17 mouse cellular contexts compared by ENCODE assay signal in the genomic region with DNA sequence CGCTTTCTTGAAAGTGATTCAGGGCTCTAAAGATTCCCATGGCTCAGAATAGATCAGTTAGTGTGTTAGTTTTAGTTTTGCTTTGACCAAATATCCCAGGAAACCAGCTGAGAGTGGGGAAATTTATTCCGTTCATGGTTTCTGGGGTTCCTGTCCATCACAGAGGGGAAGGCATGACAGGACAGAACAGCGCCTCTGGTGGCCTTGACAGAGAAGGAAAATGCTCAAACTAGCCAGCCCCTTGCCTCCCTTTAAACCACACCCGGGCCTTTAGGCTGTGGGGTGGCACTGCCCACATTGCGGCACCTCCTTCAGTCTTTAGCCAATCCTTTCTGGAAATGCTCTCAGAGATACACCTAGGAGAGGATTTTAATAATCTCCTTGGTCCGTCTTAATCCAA.
A peak's percentile ranks its signal among the peaks of the same experiment; 100 is the strongest.
DNase-seq lines count a peak whose midpoint lies in the region; TF ChIP-seq lines count a peak whose summit lies in the region.
"Had no signal": no experiment of that assay in that cellular context is flagged by ENCODE, and none has a peak within 500 bp of the region (broad histone marks: within the 10 kb centered on the region; RNA-seq: fewer than 3 reads in every experiment).

No protein-coding gene starts in this region.

- no peak for DNase-seq in layer of hippocampus, adult 2 months (ENCODE audit: low spot score in 2 of 2)
- DNase-seq in layer of hippocampus, adult 9-10 months (ENCODE audit: low spot score): no peak
- DNase-seq in ZHBTc4 (ENCODE audit: low read depth, low spot score): peak; percentile 57
- DNase-seq in retina, postnatal 7 days (ENCODE audit: low read depth, low spot score): peak; percentile 42
- no peak for DNase-seq in left cerebral cortex, adult 2 months (ENCODE audit: extremely low spot score in 1 of 2, low spot score in 2 of 2)
- DNase-seq in cerebellum, postnatal 10 days: no peak
- DNase-seq: adrenal gland, adult 2 months; cerebellum, adult 9-11 months; kidney, adult 8-10 months; kidney, postnatal 4 days; layer of hippocampus, postnatal 36 days; lung, adult 18-20 months; thymus, postnatal 36 days had no signal

- no peak for TF ChIP-seq POLR2A in ES-Bruce4 (IDR thresholded peaks at IDR 0.05; ENCODE audit: insufficient read depth, low read length)

- H3K27ac ChIP-seq in layer of hippocampus, adult 2 months: no peak overlapping the region
- H3K27ac ChIP-seq in ES-Bruce4 (ENCODE audit: insufficient read depth, low read length): no peak overlapping the region
- no peak overlapping the region for H3K27ac ChIP-seq in left cerebral cortex, adult 2 months
- H3K27ac ChIP-seq: embryonic facial prominence, embryonic 13.5 days; forebrain, embryonic 15.5 days; heart, embryonic 10.5 days had no signal

- peaks cover 7% of the 10 kb centered on the region for H3K4me1 ChIP-seq in ES-Bruce4 (ENCODE audit: control insufficient read depth, insufficient read depth, low read length)

- TF ChIP-seq EP300 in ES-Bruce4 (IDR thresholded peaks at IDR 0.05; ENCODE audit: insufficient read depth, low read depth, low read length): no peak

- H3K9ac ChIP-seq in ES-Bruce4 (ENCODE audit: low read depth, poor library complexity, severe bottlenecking): no peak overlapping the region
- H3K9ac ChIP-seq: embryonic facial prominence, embryonic 13.5 days; forebrain, embryonic 15.5 days had no signal

- intact Hi-C loops in left cerebral cortex, adult 2 months (cut with DNase I): loop anchor here (5.0 kb wide), 1 partner anchor 37 kb away; no protein-coding TSS in a partner anchor

- TF ChIP-seq CTCF in layer of hippocampus, adult 2 months (conservative IDR thresholded peaks at IDR 0.05): peak; percentile 25; the same call in 1 of the 2 replicates
- peak; percentile 47 for TF ChIP-seq CTCF in ES-Bruce4 (IDR thresholded peaks at IDR 0.05; ENCODE audit: low read depth, low read length)
- no peak; the same call in 1 of the 2 replicates for TF ChIP-seq CTCF in left cerebral cortex, adult 2 months (IDR thresholded peaks at IDR 0.05)

- H3K9me3 ChIP-seq in ES-Bruce4 (replicated peaks; ENCODE audit: control insufficient read depth, insufficient read depth, low read length, poor library complexity, severe bottlenecking): no peaks in the 10 kb centered on the region
- H3K9me3 ChIP-seq: embryonic facial prominence, embryonic 13.5 days; forebrain, embryonic 15.5 days; heart, embryonic 10.5 days had no signal

- H3K4me3 ChIP-seq in layer of hippocampus, adult 2 months: no peak overlapping the region
- H3K4me3 ChIP-seq in ES-Bruce4 (ENCODE audit: low read depth, low read length): no peak overlapping the region
- no peak overlapping the region for H3K4me3 ChIP-seq in left cerebral cortex, adult 2 months
- H3K4me3 ChIP-seq: embryonic facial prominence, embryonic 13.5 days; forebrain, embryonic 15.5 days; heart, embryonic 10.5 days had no signal

- no peaks in the 10 kb centered on the region for H3K27me3 ChIP-seq in ES-Bruce4 (ENCODE audit: control insufficient read depth, insufficient read depth, low read length, poor library complexity, severe bottlenecking)

- H3K36me3 ChIP-seq in ES-Bruce4 (ENCODE audit: control insufficient read depth, insufficient read depth, low read length, poor library complexity, severe bottlenecking): no peaks in the 10 kb centered on the region
- H3K36me3 ChIP-seq: embryonic facial prominence, embryonic 13.5 days; forebrain, embryonic 15.5 days; heart, embryonic 10.5 days had no signal

Comparison
In these comparisons a context has a peak if more than half of its experiments do, and no peak if none do; other contexts are left out.
1. DNase-seq: peak in ZHBTc4 (single experiment) and retina, postnatal 7 days (single experiment); none in layer of hippocampus, adult 2 months (0 of 2), layer of hippocampus, adult 9-10 months (single experiment), left cerebral cortex, adult 2 months (0 of 2) and cerebellum, postnatal 10 days (0 of 2).